In the genomic region with DNA sequence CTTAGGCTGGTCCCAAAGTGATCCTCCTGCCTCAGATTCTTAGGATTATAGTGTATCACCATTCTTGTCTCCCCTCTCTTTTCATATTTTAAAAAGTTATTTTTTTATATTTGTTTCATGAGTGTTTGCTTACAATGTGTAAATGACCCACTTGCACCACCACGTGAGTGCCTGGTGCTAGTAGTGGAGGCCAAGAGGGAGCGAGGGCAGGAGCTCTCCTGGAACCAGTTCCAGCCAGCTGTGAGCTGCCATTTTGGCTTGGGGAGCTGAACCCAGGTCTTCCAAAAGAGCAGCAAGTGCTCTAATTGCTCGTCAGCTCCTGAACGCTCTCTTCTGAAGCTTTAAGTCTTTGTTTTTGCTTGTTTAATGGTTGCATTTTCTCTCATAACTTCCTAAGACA, we compare ENCODE assay signal across 8 mouse cellular contexts. TPM values are rescaled to one million over a fixed set of nuclear protein-coding genes. Genes with fewer than 3 reads are reported as not detected.
DNase-seq lines count a peak whose midpoint lies in the region; ATAC-seq lines count a peak whose summit lies in the region.

No protein-coding gene starts in this region.

- 0 out of 2 replicates have a peak overlapping the region, but pooled peaks have one; percentile 8 for H3K4me3 ChIP-seq in heart, embryonic 10.5 days
- H3K4me3 ChIP-seq in embryonic facial prominence, embryonic 12.5 days, result 0 out of 2 replicates have a peak overlapping the region, but pooled peaks have one; percentile 1

- intact Hi-C loops in heart, postnatal 36 days (cut with DNase I), result no loop called here

- H3K9ac ChIP-seq in embryonic facial prominence, embryonic 12.5 days, result no peak overlapping the region

- no peak overlapping the region for H3K27ac ChIP-seq in heart, embryonic 10.5 days
- H3K27ac ChIP-seq in embryonic facial prominence, embryonic 12.5 days, result no peak overlapping the region

- ATAC-seq in embryonic facial prominence, embryonic 12.5 days (ENCODE audit: insufficient number of reproducible peaks, insufficient read depth, low FRiP score, low TSS enrichment), result no peak

- H3K4me1 ChIP-seq in heart, embryonic 10.5 days, result peaks cover 16% of the 10 kb centered on the region
- H3K4me1 ChIP-seq in embryonic facial prominence, embryonic 12.5 days, result peaks cover 16% of the 10 kb centered on the region

- H3K9me3 ChIP-seq in heart, embryonic 10.5 days, result no peaks in the 10 kb centered on the region
- H3K9me3 ChIP-seq in embryonic facial prominence, embryonic 12.5 days, result no peaks in the 10 kb centered on the region

- 78% methylated on average over 4 of the region's 4 CpGs for WGBS in heart, embryonic 10.5 days
- 72% methylated on average over 4 of the region's 4 CpGs for WGBS in embryonic facial prominence, embryonic 12.5 days

- DNase-seq in heart, embryonic 10.5 days (ENCODE audit: low spot score), result peak; percentile 35
- DNase-seq in heart, postnatal 36 days, result no peak
- peak; percentile 46 for DNase-seq in kidney, adult 9 months
- peak; percentile 28 for DNase-seq in lung, postnatal 25 days (ENCODE audit: low spot score)
- DNase-seq in frontal cortex, postnatal 36 days (ENCODE audit: low spot score in 2 of 2), result no peak
- no peak for DNase-seq in ovary, postnatal 14 days (ENCODE audit: low spot score)
- DNase-seq in embryo, embryonic 9.5 days (ENCODE audit: extremely low spot score), result no peak

- H3K36me3 ChIP-seq in heart, embryonic 10.5 days, result peaks cover 6% of the 10 kb centered on the region; the same call in 1 of the 2 replicates
- H3K36me3 ChIP-seq in embryonic facial prominence, embryonic 12.5 days, result no peaks in the 10 kb centered on the region

- no peaks in the 10 kb centered on the region for H3K27me3 ChIP-seq in heart, embryonic 10.5 days (ENCODE audit: insufficient read depth, poor library complexity, severe bottlenecking)
- H3K27me3 ChIP-seq in embryonic facial prominence, embryonic 12.5 days, result no peaks in the 10 kb centered on the region

- H3K4me2 ChIP-seq in embryonic facial prominence, embryonic 12.5 days (replicated peaks), result peak overlapping the region; percentile 50

RNA-seq across cellular contexts. Expression of a gene that starts 3.6 kb away (rescaled TPM):
- 59.5 and 74.3 TPM in 2 replicates for polyA plus RNA-seq in heart, embryonic 10.5 days (2016; fragmentation: Nextera tagmentation; extraction: Ambion mirVana)
- total RNA-seq in heart, postnatal 36 days (2021), result 100 to 1,000 TPM; 121 to 128 TPM
- polyA plus RNA-seq in embryonic facial prominence, embryonic 12.5 days (2016; fragmentation: Nextera tagmentation; extraction: Ambion mirVana), result 90.7 and 95.4 TPM in 2 replicates

Comparison
In these comparisons a context has a peak if more than half of its experiments do, and no peak if none do; other contexts are left out.
1. DNase-seq: peak in heart, embryonic 10.5 days (single experiment), kidney, adult 9 months (single experiment) and lung, postnatal 25 days (single experiment); none in heart, postnatal 36 days (0 of 2), frontal cortex, postnatal 36 days (0 of 2), ovary, postnatal 14 days (single experiment) and embryo, embryonic 9.5 days (single experiment).